Mouse (Mus musculus): Measurements from ENCODE around the gene Dlg3.

The Dlg3 gene

DNA sequence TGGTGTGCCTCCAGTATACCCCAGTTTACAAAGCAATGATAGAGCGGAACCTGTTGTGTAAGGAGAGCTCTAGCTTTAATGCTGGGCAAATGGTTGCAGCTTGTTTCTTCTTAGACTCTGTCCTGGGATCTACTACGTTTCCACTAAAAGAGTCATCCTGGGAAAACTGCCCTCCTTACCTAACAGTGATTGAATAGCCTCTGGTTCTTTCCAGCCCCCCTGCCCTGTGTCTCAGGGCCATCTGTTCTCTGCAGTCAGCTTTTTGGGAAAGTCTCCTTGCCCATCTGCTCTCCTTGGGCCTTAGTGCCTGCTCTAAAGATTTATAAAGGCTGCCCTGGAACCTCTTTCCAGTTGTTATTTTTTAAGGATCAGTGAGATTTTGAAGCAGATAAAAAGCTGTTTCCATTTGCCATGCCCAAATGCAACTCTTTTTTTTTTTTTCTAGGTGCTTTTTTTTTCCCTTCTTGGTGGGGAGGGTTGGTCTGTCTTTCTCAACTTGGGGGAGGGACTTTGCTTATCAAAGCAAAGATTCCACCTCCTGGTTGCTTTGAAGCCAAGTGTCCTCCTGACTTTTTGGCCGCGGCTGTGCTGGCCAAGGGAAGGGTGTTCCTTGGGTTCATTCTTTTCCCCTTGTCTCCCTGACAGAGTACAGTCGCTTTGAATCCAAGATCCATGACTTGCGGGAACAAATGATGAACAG is 28.7 kb downstream of the Dlg3 start:
- in situ Hi-C loops (cut with MboI, MseI) = no loop called here

DNA sequence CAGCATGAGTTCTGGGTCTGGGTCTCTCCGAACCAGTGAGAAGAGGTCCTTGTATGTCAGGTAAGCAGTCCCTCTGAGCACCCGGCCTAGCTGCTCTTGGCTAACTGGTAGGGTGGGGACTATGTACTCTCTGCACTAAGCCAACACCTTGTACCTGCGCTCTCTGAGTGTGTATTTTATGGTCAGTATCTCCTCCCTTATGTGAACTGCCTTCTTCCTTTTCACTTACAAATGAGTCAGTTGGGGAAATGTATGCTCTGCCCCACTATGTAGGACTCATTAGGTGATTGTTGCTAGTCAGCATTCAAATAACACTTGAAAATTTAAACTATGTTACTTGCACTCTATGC is 29.2 kb downstream of the Dlg3 start:
- in situ Hi-C loops (cut with MboI, MseI) = no loop called here

DNA sequence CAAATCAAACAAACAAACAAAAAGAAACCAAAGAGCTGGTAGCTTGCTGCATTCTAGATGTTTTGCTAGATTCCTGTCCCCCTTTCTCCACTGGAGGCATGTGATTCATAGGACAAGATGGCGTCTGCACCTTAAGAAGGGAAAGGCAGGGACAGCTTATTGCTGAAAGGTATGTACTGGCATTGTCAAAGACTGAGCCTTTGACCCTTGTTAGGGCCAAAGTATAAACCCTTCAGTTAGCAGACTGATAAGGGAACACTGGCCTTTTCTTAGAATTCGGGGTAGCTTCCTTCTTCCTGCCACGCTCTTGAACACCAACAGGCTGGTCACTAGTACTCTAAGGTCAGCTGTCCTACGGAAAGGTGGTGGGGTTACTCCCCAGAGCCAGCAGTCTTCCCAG is 29.8 kb downstream of the Dlg3 start:
- in situ Hi-C loops (cut with MboI, MseI) = no loop called here

DNA sequence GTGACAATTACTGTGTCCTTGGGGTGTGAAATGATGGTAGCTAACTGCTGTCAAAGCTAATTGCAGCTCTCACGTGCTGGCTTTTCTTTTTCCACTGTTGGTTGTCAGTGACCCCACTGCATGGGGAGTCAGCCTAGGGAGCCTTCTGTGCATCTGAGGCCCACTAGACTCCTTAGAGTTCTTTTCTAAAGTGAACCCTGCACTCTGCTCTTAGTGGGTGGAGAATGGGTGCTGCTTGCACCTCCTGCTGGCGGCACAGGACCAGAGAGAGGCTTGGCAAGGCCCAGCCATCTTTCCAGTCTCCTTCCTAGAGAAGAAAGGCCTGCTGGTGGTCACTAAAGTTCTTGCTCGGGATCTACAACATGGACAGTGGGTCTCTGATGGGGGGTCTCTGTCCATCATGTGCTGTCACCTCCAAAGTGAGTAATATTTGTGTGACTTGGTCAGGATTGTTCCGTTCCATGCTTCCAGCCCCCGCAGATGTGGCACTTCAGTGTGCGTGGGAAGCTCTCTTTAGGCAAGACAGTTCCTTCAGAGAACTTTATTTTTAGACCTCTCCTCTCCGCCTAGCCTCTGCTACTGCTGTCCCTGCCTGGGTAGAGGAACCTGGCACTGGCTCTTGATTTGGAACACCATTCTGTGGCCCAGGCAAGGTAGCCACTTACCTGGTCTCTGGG is 30.5 kb downstream of the Dlg3 start:
- in situ Hi-C loops (cut with MboI, MseI) = no loop called here

DNA sequence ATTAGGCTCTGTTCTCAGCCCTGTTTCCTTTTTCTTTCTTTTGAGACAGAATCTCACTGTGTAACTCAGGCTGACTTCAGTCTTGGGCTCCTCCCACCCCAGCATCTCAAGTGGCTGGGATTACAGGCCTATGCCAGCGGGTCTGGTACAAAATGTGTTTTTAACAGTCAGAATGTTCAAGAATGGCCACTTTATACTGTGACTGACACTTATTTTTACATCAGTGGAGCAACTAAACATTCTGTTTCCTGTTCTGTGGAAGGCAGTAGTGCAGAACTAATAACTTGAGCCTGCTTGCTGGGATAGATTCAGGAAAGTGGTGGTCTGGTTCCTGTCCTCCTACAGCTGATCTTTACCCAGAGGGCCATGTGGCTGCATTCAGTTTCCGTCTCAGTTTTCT is 33.1 kb downstream of the Dlg3 start:
- in situ Hi-C loops (cut with MboI, MseI) = no loop called here

DNA sequence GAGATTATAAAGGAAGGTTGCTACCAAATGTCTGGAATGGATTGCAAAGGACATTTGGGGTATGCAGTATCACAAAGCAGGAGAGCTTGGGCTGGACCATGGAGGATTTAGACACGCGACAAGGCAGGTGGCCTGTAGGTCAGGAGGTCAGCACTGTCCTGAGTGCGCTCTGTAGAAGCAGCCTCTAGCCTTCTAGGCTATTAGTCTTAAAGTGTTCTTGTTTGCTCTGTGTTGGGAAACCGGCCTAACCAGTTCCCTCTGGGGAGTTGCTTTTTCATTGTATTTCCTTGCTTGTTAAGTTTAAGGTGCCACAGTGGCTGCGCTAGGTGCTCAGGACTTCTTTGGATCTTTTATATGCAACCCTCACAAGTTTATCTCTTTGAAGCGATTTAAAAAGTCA is 34.5 kb downstream of the Dlg3 start:
- in situ Hi-C loops (cut with MboI, MseI) = no loop called here

DNA sequence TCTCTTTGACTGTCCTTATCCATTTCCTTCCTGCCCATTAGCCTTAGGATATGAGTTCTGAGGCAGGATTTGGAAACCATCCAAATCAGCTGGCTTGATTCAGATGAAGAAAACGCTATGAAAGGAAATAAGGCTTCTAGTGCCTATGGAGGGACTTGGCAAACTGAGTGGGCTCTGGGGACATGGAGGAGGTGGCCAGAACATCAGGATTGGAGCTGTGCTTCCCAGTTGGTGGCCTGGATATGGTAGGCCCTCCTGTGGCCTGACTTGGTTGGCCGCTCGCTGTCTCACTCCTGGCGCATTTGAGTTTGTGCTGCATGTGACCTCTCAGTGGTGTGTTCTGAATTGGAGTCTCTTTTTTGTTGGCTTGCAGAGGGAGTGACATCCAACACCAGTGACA is 43.6 kb downstream of the Dlg3 start:
- in situ Hi-C loops (cut with MboI, MseI) = no loop called here

DNA sequence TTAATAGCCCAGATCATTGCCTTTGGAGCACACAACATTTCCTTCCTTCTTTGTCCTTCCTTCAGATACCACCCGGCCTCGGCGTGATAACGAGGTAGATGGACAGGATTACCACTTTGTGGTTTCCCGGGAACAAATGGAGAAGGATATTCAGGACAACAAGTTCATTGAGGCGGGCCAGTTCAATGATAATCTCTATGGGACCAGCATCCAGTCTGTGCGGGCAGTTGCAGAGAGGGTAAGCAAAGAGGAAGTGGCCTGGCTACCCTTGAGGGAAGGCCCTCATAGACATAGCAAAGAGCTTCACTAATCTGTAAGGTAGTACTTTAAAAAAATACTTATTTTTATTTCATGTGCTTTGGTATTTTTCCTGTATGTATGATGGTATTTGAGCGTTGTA is 46.6 kb downstream of the Dlg3 start:
- in situ Hi-C loops (cut with MboI, MseI) = no loop called here

DNA sequence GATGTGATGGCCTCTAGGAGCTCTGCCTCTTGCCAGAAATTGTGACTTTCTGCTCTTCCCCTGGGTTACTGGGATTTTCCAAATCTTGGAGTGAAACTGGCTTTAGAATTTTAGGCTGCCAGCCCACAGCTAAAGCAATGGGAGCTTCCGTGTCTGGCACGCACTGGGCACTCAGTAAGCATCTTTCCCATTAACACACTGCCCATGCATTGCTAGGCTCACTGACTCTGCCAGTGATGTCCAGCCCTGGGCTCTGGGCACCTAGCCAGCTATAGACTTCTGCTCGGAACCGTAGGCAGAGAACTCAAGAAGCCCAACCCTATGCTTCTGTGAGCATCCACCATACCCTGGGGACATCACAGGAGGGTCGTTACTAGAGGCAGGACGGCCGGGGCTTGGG is 48.2 kb downstream of the Dlg3 start:
- in situ Hi-C loops (cut with MboI, MseI) = no loop called here

DNA sequence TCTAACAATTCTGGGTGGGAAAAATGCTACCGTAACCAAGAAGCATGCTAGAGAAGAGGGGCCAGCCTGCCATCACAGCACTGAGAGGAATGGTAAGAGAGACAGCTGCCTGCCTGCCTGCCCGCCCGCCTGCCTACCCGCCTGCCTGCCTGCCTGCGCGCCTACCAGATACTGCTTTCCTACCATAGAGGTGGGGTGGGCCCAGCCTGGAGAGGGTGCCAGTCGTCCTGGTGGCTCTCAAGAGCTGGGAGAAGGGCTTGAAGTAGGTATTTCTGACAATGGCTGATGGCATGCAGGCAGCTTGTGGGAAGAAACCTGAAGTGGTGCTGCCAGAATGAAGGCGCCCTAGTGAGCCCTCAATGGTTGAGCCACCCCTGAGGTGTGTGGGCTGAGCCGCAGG is 51.2 kb downstream of the Dlg3 start:
- in situ Hi-C loops (cut with MboI, MseI) = no loop called here

DNA sequence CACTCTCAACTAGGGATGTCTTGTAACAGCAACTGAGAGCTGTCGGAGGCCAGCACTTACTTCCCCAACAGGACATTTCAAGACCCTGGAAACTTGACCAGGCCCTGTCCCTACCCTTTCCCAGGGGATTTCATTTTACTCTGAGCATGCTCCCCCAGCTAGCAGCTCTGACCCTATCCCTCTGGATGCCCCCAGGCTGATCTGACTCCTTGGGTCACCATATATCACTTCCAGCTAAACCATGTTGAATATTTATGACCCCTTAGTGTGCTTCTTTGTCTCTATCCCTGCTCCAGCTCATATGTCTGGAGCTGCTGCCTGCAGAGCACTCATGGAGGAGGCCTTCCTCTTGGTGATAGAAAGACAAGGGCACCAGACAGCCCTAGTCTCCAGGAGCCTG is 53.6 kb downstream of the Dlg3 start:
- in situ Hi-C loops (cut with MboI, MseI) = no loop called here

DNA sequence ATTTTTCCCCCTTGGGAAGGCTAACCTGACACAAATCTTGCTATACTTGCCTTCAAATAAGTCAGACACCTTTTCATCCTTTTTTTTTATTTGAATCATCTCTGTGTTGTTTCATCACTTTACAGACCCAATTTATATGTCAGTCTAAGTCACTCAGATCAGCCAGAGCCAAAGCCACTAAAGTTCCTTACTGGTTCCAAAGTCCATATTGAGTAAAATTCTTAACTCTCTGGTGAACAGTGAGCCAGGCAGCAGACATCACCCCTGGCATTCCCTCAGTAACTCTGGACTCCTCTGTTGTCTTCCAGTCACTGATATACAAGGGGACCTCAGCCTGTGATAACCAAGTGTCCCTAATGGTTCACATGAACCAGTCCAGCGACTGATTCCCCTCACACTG is 58.0 kb downstream of the Dlg3 start:
- in situ Hi-C loops (cut with MboI, MseI) = no loop called here

DNA sequence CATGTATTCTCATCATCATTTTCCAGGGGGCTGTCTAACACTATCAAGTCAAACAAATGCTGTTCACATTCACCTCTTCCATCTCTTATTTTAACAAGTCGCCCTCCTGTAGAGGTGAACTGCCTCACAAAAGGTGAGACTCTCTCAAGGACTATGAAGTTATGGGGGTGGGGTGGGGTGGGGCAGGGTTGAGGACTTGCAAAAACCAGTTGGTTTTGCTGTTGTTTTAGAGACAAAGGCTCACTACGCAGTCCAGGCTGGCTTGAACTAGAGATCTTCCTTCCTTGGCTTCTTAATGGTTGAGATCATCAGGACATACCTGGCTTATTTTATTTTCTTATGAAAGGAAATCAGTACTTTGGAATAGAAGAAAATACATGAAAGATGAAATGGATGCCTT is 65.3 kb downstream of the Dlg3 start:
- in situ Hi-C loops (cut with MboI, MseI) = no loop called here

DNA sequence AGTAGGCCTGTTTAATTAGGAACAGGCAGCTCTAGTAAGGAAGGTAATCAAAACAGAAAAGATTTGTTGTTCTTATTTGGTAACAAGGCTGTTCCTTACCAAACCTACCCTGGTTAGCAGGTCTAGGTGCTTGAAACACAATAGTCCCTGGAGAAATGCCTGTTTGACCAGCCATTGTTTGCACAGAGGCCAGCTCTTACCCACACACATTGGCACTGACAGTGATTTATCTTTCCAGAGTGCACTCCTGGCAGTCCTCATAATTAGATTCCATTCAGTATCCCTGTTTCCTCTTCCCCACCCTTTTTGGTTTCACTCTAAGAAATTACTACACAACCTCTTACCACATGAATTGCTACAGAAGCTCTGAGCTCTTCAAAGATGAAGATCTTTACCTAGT is 71.7 kb downstream of the Dlg3 start:
- in situ Hi-C loops (cut with MboI, MseI) = no loop called here

Data from T-helper 17 cell (primary cell).